Mouse (Mus musculus) thymus, adult 2 months (tissue): ENCODE measurements around the gene Prickle2.

Source experiments
- CTCF ChIP-seq: fragments of 200-500 bp; IDR thresholded peaks from 2 replicates; pipeline ENCODE4 v1.5.1; 2012; ENCODE audit warnings: mild to moderate bottlenecking, control low read depth, low read length, moderate library complexity, borderline replicate concordance; ENCODE audit not compliant: control insufficient read depth, poor library complexity, insufficient read depth; ENCODE audit errors: extremely low read depth
- POLR2A ChIP-seq: fragments of 200-500 bp; IDR thresholded peaks from 2 replicates; pipeline ENCODE4 v1.6.1; 2012; ENCODE audit warnings: mild to moderate bottlenecking, low read length, control low read depth, moderate library complexity; ENCODE audit not compliant: control insufficient read depth, poor library complexity, insufficient read depth; ENCODE audit errors: extremely low read depth

DNA sequence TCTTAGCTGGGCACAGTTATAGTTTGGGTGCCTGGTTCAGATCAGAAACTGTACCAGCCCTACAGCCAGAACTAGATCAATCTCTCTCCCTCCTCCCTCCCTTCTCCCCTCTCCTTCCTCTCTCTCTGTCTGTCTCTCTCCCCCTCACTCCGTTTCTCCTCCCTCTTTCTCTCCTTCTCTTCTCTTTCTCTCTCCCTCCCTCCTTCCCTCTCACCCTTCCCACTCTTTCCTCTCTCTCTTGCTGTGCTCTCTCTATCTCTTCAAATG is 224.3 kb downstream of the Prickle2 start:
- TF ChIP-seq CTCF (no peak), POLR2A (no peak)
